Mouse (Mus musculus) liver, postnatal 0 days (tissue): ENCODE measurements around the gene Gpd1l.

Experiments
- CTCF ChIP-seq: sonication (generic); IDR thresholded peaks from 2 replicates; pipeline ENCODE4 v1.5.1; 2016; ENCODE audit warnings: antibody characterized with exemption, low read depth
- EP300 ChIP-seq: IDR thresholded peaks from 2 replicates; pipeline ENCODE4 v1.6.1; 2016; ENCODE audit warnings: antibody characterized with exemption, low read depth, mild to moderate bottlenecking

- TF ChIP-seq CTCF (no peak), EP300 (no peak)
Observed at GRCm38 (mm10) chr9:114936687-114937086, 2.9 kb upstream of the Gpd1l start.
